Mouse (Mus musculus): ENCODE data around the gene 1700020D05Rik. TPM values are rescaled to one million over a fixed set of nuclear protein-coding genes. Genes with fewer than 3 reads are reported as not detected.

The 1700020D05Rik gene
- polyA plus RNA-seq (2012; rRNA removed) (2.4 and 3.1 TPM in 2 replicates), polyA plus RNA-seq (2014; fragmentation: Nextera tagmentation; extraction: Ambion mirVana) (not detected in 2 replicates)

DNA sequence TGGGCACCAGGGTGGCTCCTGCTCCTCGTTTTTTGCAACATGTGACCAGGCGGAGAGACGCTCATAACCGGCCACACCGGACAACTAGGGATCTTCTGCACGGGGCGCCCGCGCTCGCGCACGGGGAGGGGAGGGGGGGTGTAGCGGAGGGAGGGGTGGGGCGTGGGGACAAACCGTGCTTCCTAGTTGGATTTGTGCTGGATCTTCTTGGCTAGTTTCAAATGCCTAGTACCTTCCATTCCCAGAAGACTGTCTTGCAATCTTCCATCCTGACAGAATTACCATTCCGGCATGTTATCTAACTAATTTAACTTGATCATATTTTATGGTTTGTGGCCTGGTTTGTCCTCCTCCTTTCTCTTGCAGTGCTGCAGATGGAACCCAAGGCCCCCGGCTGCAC, at the start of gene 1700020D05Rik:
TSS of gene 1700020D05Rik (minus strand) at position 101 of the 400 bp plus-strand sequence.
- Histone ChIP-seq H3K9ac (ENCODE audit: low read depth, low read length, severe bottlenecking) (no peak within 1 kb of the TSS), H3K4me1 (ENCODE audit: control insufficient read depth, insufficient read depth, low read length) (no peaks in the 10 kb centered on the region), H3K4me3 (replicated peaks; ENCODE audit: low read length) (no peak within 1 kb of the TSS), H3K36me3 (ENCODE audit: control insufficient read depth, insufficient read depth, low read length) (no peaks in the 10 kb centered on the region), H3K27ac (replicated peaks; ENCODE audit: low read depth, low read length) (no peak within 1 kb of the TSS), H3K4me2 (replicated peaks; ENCODE audit: low read depth, low read length, severe bottlenecking) (no peak within 1 kb of the TSS), H3K27me3 (ENCODE audit: control insufficient read depth, insufficient read depth, low read length) (no peaks in the 10 kb centered on the region), H3K9me3 (ENCODE audit: control insufficient read depth, low read length) (no peaks in the 10 kb centered on the region; the same call in 1 of the 2 replicates)
- no peak for TF ChIP-seq POLR2A (IDR thresholded peaks at IDR 0.05; ENCODE audit: borderline replicate concordance, extremely low read depth, insufficient read depth, insufficient read length)
- DNase-seq (ENCODE audit: low spot score) (no peak), ATAC-seq (ENCODE audit: low FRiP score, low read depth) (no peak)
- 65% methylated on average over 15 of the region's 17 CpGs for WGBS

DNA sequence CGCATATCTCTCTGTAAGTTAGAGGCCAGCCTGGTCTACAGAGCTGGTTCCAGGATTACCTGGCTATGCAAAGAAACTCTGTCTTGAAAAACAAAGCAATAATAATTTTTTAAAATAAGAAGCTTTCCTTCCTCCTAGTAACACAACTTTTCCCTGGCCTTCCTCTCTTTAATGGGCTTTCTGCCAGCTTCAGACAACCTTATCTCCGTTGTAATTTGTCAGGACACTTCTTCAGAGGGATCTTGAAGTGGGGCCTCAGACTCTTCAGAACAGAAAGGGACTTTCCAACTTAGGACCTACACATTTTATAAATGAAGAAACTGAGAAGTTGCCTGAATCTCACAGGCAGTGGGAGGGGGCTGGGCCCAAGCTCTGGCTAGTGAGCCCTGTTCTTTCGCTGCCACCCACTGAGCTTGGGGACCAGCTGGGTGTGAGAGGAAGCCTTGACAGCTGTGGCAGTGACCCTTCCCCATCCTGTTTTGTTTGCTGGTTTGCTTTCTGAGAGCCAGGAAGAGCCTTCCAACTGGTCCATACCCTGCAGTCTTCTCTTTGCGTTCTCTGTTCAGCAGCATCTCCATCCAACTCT, 44.0 kb upstream of the 1700020D05Rik start:
- ATAC-seq (ENCODE audit: low FRiP score, low read depth) (no peak), DNase-seq (ENCODE audit: low spot score) (no peak)
- no peaks in the 10 kb centered on the region for H3K9me3 ChIP-seq (ENCODE audit: control insufficient read depth, low read length)
- no peaks in the 10 kb centered on the region for H3K27me3 ChIP-seq (ENCODE audit: control insufficient read depth, insufficient read depth, low read length)
- H3K4me2 ChIP-seq (replicated peaks; ENCODE audit: low read depth, low read length, severe bottlenecking), result no peak overlapping the region
- H3K27ac ChIP-seq (replicated peaks; ENCODE audit: low read depth, low read length), result no peak overlapping the region
- TF ChIP-seq POLR2A (IDR thresholded peaks at IDR 0.05; ENCODE audit: borderline replicate concordance, extremely low read depth, insufficient read depth, insufficient read length), result no peak
- WGBS, result 72% methylated on average over 4 of the region's 4 CpGs
- H3K9ac ChIP-seq (ENCODE audit: low read depth, low read length, severe bottlenecking), result no peak overlapping the region
- H3K36me3 ChIP-seq (ENCODE audit: control insufficient read depth, insufficient read depth, low read length), result no peaks in the 10 kb centered on the region
- no peak overlapping the region for H3K4me3 ChIP-seq (replicated peaks; ENCODE audit: low read length)
- H3K4me1 ChIP-seq (ENCODE audit: control insufficient read depth, insufficient read depth, low read length), result no peaks in the 10 kb centered on the region

DNA sequence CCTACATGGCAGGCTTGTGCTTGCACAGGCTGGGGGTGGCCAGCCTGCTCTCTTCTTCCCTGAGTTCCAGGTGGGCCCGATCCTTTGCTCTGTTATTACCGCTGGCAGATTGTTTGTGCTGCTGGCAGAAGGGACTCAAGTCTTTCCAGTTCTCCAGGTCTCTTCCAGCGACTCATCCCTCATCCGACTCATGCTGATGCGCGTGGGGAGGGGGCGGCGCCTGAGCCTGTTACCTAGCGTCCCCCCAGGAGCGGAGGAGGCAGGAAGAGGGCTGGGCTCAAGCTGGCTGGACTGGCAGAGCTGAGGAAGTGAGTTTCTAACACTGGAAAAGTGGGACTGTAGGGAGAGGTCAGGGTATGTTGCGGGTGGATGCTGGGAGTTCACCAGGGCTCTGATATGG, 40.4 kb upstream of the 1700020D05Rik start:
- ATAC-seq (ENCODE audit: low FRiP score, low read depth), result no peak
- no peak for DNase-seq (ENCODE audit: low spot score)
- H3K4me2 ChIP-seq (replicated peaks; ENCODE audit: low read depth, low read length, severe bottlenecking), result no peak overlapping the region
- no peak overlapping the region for H3K27ac ChIP-seq (replicated peaks; ENCODE audit: low read depth, low read length)
- H3K9ac ChIP-seq (ENCODE audit: low read depth, low read length, severe bottlenecking), result no peak overlapping the region
- TF ChIP-seq POLR2A (IDR thresholded peaks at IDR 0.05; ENCODE audit: borderline replicate concordance, extremely low read depth, insufficient read depth, insufficient read length), result no peak
- 45% methylated on average over 11 of the region's 11 CpGs for WGBS
- no peak overlapping the region for H3K4me3 ChIP-seq (replicated peaks; ENCODE audit: low read length)
- no peaks in the 10 kb centered on the region for H3K27me3 ChIP-seq (ENCODE audit: control insufficient read depth, insufficient read depth, low read length)
- no peaks in the 10 kb centered on the region for H3K36me3 ChIP-seq (ENCODE audit: control insufficient read depth, insufficient read depth, low read length)
- no peaks in the 10 kb centered on the region for H3K9me3 ChIP-seq (ENCODE audit: control insufficient read depth, low read length)
- H3K4me1 ChIP-seq (ENCODE audit: control insufficient read depth, insufficient read depth, low read length), result no peaks in the 10 kb centered on the region

DNA sequence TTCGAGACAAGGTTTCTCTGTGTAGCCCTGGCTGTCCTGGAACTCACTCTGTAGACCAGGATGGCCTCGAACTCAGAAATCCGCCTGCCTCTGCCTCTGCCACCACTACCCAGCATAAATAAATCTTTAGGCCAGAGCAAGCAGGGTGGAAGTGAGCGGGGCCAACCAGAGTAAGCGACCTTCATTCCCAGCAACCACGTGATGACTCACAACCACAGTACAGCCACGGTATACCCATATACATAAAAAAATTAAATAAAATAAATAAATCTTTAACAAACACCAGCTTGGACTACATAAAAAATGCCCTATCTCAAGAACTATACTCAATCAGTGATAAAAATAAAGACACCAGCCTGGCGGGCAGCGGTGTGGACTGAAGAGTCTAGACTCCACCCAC, 39.8 kb upstream of the 1700020D05Rik start:
- no peaks in the 10 kb centered on the region for H3K27me3 ChIP-seq (ENCODE audit: control insufficient read depth, insufficient read depth, low read length)
- no peak overlapping the region for H3K4me2 ChIP-seq (replicated peaks; ENCODE audit: low read depth, low read length, severe bottlenecking)
- 87% methylated on average over 9 of the region's 9 CpGs for WGBS
- no peaks in the 10 kb centered on the region for H3K4me1 ChIP-seq (ENCODE audit: control insufficient read depth, insufficient read depth, low read length)
- no peaks in the 10 kb centered on the region for H3K9me3 ChIP-seq (ENCODE audit: control insufficient read depth, low read length)
- H3K27ac ChIP-seq (replicated peaks; ENCODE audit: low read depth, low read length), result no peak overlapping the region
- DNase-seq (ENCODE audit: low spot score), result no peak
- no peak overlapping the region for H3K9ac ChIP-seq (ENCODE audit: low read depth, low read length, severe bottlenecking)
- ATAC-seq (ENCODE audit: low FRiP score, low read depth), result no peak
- no peak overlapping the region for H3K4me3 ChIP-seq (replicated peaks; ENCODE audit: low read length)
- no peaks in the 10 kb centered on the region for H3K36me3 ChIP-seq (ENCODE audit: control insufficient read depth, insufficient read depth, low read length)
- TF ChIP-seq POLR2A (IDR thresholded peaks at IDR 0.05; ENCODE audit: borderline replicate concordance, extremely low read depth, insufficient read depth, insufficient read length), result no peak

DNA sequence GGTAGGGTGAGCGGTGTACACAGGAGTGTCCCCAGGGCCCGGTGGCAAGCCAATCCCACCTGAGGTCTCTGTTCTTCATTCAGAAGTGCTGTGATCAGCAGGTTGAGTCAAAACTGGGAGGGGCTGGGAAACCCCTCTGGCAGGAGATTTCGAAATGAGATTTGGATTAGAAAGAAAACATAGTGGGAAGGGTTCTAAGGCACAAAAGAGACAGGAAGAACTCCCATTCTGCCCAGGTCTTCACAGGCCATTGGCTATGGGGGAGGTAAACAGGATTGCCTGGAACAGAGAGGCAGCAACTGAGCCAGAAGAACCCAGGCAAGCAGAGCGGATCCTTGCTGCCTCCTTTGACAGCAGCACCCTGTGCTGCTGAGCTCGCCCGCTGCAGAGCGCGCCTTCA, 35.2 kb upstream of the 1700020D05Rik start:
- no peak for TF ChIP-seq POLR2A (IDR thresholded peaks at IDR 0.05; ENCODE audit: borderline replicate concordance, extremely low read depth, insufficient read depth, insufficient read length)
- no peak overlapping the region for H3K9ac ChIP-seq (ENCODE audit: low read depth, low read length, severe bottlenecking)
- no peak overlapping the region for H3K27ac ChIP-seq (replicated peaks; ENCODE audit: low read depth, low read length)
- ATAC-seq (ENCODE audit: low FRiP score, low read depth), result no peak
- no peaks in the 10 kb centered on the region for H3K9me3 ChIP-seq (ENCODE audit: control insufficient read depth, low read length)
- H3K36me3 ChIP-seq (ENCODE audit: control insufficient read depth, insufficient read depth, low read length), result no peaks in the 10 kb centered on the region
- no peaks in the 10 kb centered on the region for H3K27me3 ChIP-seq (ENCODE audit: control insufficient read depth, insufficient read depth, low read length)
- H3K4me3 ChIP-seq (replicated peaks; ENCODE audit: low read length), result no peak overlapping the region
- H3K4me2 ChIP-seq (replicated peaks; ENCODE audit: low read depth, low read length, severe bottlenecking), result no peak overlapping the region
- no peak for DNase-seq (ENCODE audit: low spot score)
- 68% methylated on average over 8 of the region's 8 CpGs for WGBS
- no peaks in the 10 kb centered on the region for H3K4me1 ChIP-seq (ENCODE audit: control insufficient read depth, insufficient read depth, low read length)
